In the genomic region with DNA sequence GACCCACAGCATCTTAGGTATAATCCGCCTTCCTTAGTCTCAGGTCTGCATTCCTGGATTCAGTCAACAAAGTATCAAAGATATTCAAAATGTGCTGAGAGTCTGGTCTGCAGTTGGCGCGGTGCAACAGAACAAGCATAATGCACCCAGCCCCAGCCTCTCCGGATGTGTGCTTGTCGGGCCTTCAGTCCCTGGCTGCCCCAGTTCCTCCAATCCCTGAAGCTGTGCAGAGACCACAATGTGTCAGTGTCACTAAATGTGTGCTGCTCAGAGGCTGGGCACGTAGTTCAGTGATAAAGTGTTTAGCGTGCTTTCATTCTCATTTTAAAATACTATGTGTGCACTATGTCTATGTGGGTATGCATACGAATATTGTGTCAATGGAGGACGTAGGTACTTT, we compare ENCODE assay signal across 15 mouse cellular contexts. TPM values are rescaled to one million over a fixed set of nuclear protein-coding genes. Genes with fewer than 3 reads are reported as not detected.
DNase-seq lines count a peak whose midpoint lies in the region; ATAC-seq and TF ChIP-seq lines count a peak whose summit lies in the region.
"Had no signal": no experiment of that assay in that cellular context is flagged by ENCODE, and none has a peak within 500 bp of the region (broad histone marks: within the 10 kb centered on the region; RNA-seq: fewer than 3 reads in every experiment).

No protein-coding gene starts in this region.

- H3K4me2 ChIP-seq in liver, postnatal 0 days (ENCODE audit: low read depth, low read length), result no peak overlapping the region
- H3K4me2 ChIP-seq: midbrain, embryonic 13.5 days had no signal

- TF ChIP-seq CTCF in liver, postnatal 0 days (IDR thresholded peaks at IDR 0.05; ENCODE audit: low read depth), result no peak

- TF ChIP-seq EP300 in liver, postnatal 0 days (IDR thresholded peaks at IDR 0.05; ENCODE audit: low read depth), result no peak

- ATAC-seq in inflammation-experienced regulatory T-cells, adult 6 months, result peak; percentile 55
- no peak for ATAC-seq in liver, postnatal 0 days
- ATAC-seq: hindbrain, postnatal 0 days; midbrain, embryonic 13.5 days had no signal

- no peaks in the 10 kb centered on the region for H3K27me3 ChIP-seq in heart, embryonic 10.5 days (ENCODE audit: insufficient read depth, poor library complexity, severe bottlenecking)
- H3K27me3 ChIP-seq in limb, embryonic 10.5 days (ENCODE audit: low read depth, poor library complexity, severe bottlenecking), result no peaks in the 10 kb centered on the region
- no peaks in the 10 kb centered on the region for H3K27me3 ChIP-seq in liver, postnatal 0 days (ENCODE audit: insufficient read depth, low read length)
- H3K27me3 ChIP-seq: midbrain, embryonic 13.5 days had no signal

- WGBS in heart, embryonic 10.5 days, result 71% methylated on average over 9 of the region's 9 CpGs
- WGBS in limb, embryonic 10.5 days, result 92% methylated on average over 9 of the region's 9 CpGs
- WGBS in liver, postnatal 0 days (ENCODE audit: insufficient replicate concordance), result 64% methylated on average over 9 of the region's 9 CpGs

- H3K9me3 ChIP-seq in heart, embryonic 10.5 days, result no peaks in the 10 kb centered on the region
- H3K9me3 ChIP-seq in limb, embryonic 10.5 days (replicated peaks), result no peaks in the 10 kb centered on the region
- no peaks in the 10 kb centered on the region for H3K9me3 ChIP-seq in liver, postnatal 0 days (ENCODE audit: low read length)
- H3K9me3 ChIP-seq: midbrain, embryonic 13.5 days had no signal

- H3K9ac ChIP-seq in liver, postnatal 0 days (replicated peaks), result no peak overlapping the region
- H3K9ac ChIP-seq: liver, embryonic 14.5 days; midbrain, embryonic 13.5 days had no signal

- H3K36me3 ChIP-seq in heart, embryonic 10.5 days, result no peaks in the 10 kb centered on the region
- H3K36me3 ChIP-seq in limb, embryonic 10.5 days, result no peaks in the 10 kb centered on the region
- H3K36me3 ChIP-seq in liver, postnatal 0 days (replicated peaks; ENCODE audit: insufficient read depth, low read length), result no peaks in the 10 kb centered on the region
- H3K36me3 ChIP-seq: midbrain, embryonic 13.5 days had no signal

- H3K27ac ChIP-seq in heart, embryonic 10.5 days, result peak overlapping the region; percentile 80; the same call in 1 of the 2 replicates
- H3K27ac ChIP-seq in limb, embryonic 10.5 days, result no peak overlapping the region
- H3K27ac ChIP-seq in liver, postnatal 0 days (ENCODE audit: low read depth), result no peak overlapping the region
- H3K27ac ChIP-seq: hindbrain, postnatal 0 days; liver, embryonic 14.5 days; midbrain, embryonic 13.5 days had no signal

- H3K4me3 ChIP-seq in heart, embryonic 10.5 days, result no peak overlapping the region
- no peak overlapping the region for H3K4me3 ChIP-seq in limb, embryonic 10.5 days
- H3K4me3 ChIP-seq in liver, postnatal 0 days (ENCODE audit: low read depth, low read length), result no peak overlapping the region
- H3K4me3 ChIP-seq: midbrain, embryonic 13.5 days had no signal

- no peak for DNase-seq in heart, embryonic 10.5 days (ENCODE audit: low spot score)
- no peak for DNase-seq in heart, adult 9 months (ENCODE audit: low spot score in 2 of 2)
- peak; percentile 17 for DNase-seq in ovary, postnatal 36 days (ENCODE audit: low spot score)
- no peak for DNase-seq in ovary, postnatal 14 days (ENCODE audit: low spot score)
- DNase-seq in thymus, postnatal 25 days, result peak; percentile 23
- DNase-seq in limb, embryonic 10.5 days (ENCODE audit: low spot score), result no peak
- no peak for DNase-seq in liver, postnatal 0 days
- DNase-seq: cerebellum, adult 11-12 months; kidney, adult 9 months; layer of hippocampus, postnatal 36 days; right cerebral cortex, postnatal 4 days had no signal

- peaks cover 27% of the 10 kb centered on the region for H3K4me1 ChIP-seq in heart, embryonic 10.5 days
- peaks cover 15% of the 10 kb centered on the region for H3K4me1 ChIP-seq in limb, embryonic 10.5 days
- H3K4me1 ChIP-seq in liver, postnatal 0 days (ENCODE audit: insufficient read depth), result peaks cover 2% of the 10 kb centered on the region; the same call in 1 of the 2 replicates

RNA-seq across cellular contexts. Expression of a gene that starts 31.0 kb away (rescaled TPM):
- polyA plus RNA-seq in heart, embryonic 10.5 days (2016; fragmentation: Nextera tagmentation; extraction: Ambion mirVana), result 13.4 and 24.5 TPM in 2 replicates
- 10 to 100 TPM; 53.9 to 73.9 (median 69.4) TPM for polyA plus RNA-seq in inflammation-experienced regulatory T-cells, adult 6 months (2017; shearing (Covaris generic))
- 6.4 and 8.1 TPM in 2 replicates for polyA plus RNA-seq in limb, embryonic 10.5 days (2016; fragmentation: Nextera tagmentation; extraction: Ambion mirVana)
- 6.0 and 7.5 TPM in 2 replicates for polyA plus RNA-seq in liver, postnatal 0 days (2015; fragmentation: Nextera tagmentation; extraction: Ambion mirVana)

Comparison
In these comparisons a context has a peak if more than half of its experiments do, and no peak if none do; other contexts are left out.
1. DNase-seq: peak in ovary, postnatal 36 days (single experiment) and thymus, postnatal 25 days (single experiment); none in heart, embryonic 10.5 days (single experiment), heart, adult 9 months (0 of 2), ovary, postnatal 14 days (single experiment), limb, embryonic 10.5 days (single experiment) and liver, postnatal 0 days (single experiment).